Mouse (Mus musculus) heart, embryonic 12.5 days (tissue): Measurements from ENCODE around the gene Atpif1. TPM values are rescaled to one million over a fixed set of nuclear protein-coding genes. Genes with fewer than 3 reads are reported as not detected.
"Not testable (repeated sequence)": the region's sequence is repeated elsewhere in the genome, so short reads cannot be mapped to it uniquely, and the experiment has no call there.

ENCODE experiments used
- ATAC-seq: fragments of 200-750 bp; cut with Nextera tagmentation; 2 replicates; pipeline ENCODE4 v1.8.0; 2017; ENCODE audit warnings: moderate TSS enrichment, moderate library complexity; ENCODE audit not compliant: insufficient number of reproducible peaks, low FRiP score
- H3K27ac ChIP-seq: fragments of 300-500 bp; sonication (generic); 2 replicates; pipeline ENCODE4 v1.5.1; 2016; ENCODE audit warnings: mild to moderate bottlenecking, moderate library complexity; ENCODE audit not compliant: poor library complexity, severe bottlenecking
- H3K27me3 ChIP-seq: fragments of 300-500 bp; sonication (generic); replicated peaks from 2 replicates; pipeline ENCODE4 v1.6.1; 2016; ENCODE audit warnings: mild to moderate bottlenecking, moderate library complexity
- H3K36me3 ChIP-seq: fragments of 300-500 bp; sonication (generic); 2 replicates; pipeline ENCODE4 v1.6.1; 2016; ENCODE audit warnings: mild to moderate bottlenecking, moderate library complexity
- H3K4me1 ChIP-seq: fragments of 300-500 bp; sonication (generic); replicated peaks from 2 replicates; pipeline ENCODE4 v1.6.1; 2016; ENCODE audit warnings: mild to moderate bottlenecking
- H3K4me2 ChIP-seq: fragments of 300-500 bp; sonication (generic); 2 replicates; pipeline ENCODE4 v1.6.1; 2016; ENCODE audit warnings: mild to moderate bottlenecking, moderate library complexity
- H3K4me3 ChIP-seq: fragments of 300-500 bp; sonication (generic); 2 replicates; pipeline ENCODE4 v1.5.1; 2016; ENCODE audit warnings: mild to moderate bottlenecking
- H3K9ac ChIP-seq: fragments of 300-500 bp; sonication (generic); 2 replicates; pipeline ENCODE4 v1.6.1; 2016; ENCODE audit warnings: mild to moderate bottlenecking, moderate library complexity
- H3K9me3 ChIP-seq: fragments of 300-500 bp; sonication (generic); replicated peaks from 2 replicates; pipeline ENCODE4 v1.6.1; 2016; ENCODE audit warnings: mild to moderate bottlenecking, moderate library complexity
- WGBS: fragments of 180-500 bp; shearing (Covaris S2); methylation state at CpG from one replicate; pipeline ENCODE4 v1.1.7; 2016; 5-methylcytosine and 5-hydroxymethylcytosine counted together
- polyA plus RNA-seq: library from polyadenylated mRNA; unstranded; fragments of >200 nt; fragmentation: Nextera tagmentation; extraction: Ambion mirVana; gene quantifications from 2 replicates; pipeline ENCODE4 v1.2.1, GENCODE M21; 2016

The Atpif1 gene
- polyA plus RNA-seq, 1 experiment from 2014 or later: 1,373 TPM

DNA sequence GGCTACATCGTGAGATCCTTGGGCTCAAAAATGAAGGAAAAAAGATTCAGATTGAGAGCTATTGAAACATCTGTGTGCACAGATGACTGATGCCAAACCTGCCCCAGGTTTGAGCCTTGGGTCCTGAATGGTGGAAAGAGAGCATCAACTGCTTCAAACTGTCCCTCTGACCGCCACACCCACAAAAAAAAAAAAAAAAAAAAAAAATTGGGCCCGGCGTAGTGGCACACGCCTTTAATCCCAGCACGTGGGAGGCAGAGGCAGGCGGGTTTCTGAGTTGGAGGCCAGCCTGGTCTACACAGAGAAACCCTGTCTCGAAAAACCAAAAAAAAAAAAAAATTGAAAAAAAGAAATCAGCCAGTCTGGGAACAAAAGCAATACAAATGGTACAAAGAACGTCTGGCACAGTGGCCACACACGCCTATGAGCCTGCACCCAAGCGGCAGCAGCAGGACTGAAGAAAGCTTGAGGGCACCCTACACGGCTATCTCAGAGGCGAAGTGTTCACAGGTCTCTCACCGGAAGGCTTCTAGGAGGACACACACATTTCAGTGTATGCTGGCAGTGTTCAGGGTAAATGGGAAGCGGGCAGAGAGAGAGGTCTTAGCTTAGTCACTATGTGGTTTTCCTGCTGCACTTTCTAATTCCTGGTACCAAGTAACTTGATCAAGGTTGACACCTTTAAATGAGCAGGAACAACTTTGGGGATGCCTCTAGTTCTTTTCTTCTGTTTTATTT lies 43.0 kb downstream of the Atpif1 start:
- Histone ChIP-seq H3K27ac (no peak overlapping the region), H3K9me3 (no peaks in the 10 kb centered on the region), H3K4me2 (no peak overlapping the region), H3K36me3 (peaks cover 30% of the 10 kb centered on the region), H3K9ac (no peak overlapping the region), H3K4me1 (peaks cover 19% of the 10 kb centered on the region), H3K27me3 (no peaks in the 10 kb centered on the region), H3K4me3 (no peak overlapping the region)
- 91% methylated on average over 15 of the region's 15 CpGs for WGBS
- no peak for ATAC-seq

DNA sequence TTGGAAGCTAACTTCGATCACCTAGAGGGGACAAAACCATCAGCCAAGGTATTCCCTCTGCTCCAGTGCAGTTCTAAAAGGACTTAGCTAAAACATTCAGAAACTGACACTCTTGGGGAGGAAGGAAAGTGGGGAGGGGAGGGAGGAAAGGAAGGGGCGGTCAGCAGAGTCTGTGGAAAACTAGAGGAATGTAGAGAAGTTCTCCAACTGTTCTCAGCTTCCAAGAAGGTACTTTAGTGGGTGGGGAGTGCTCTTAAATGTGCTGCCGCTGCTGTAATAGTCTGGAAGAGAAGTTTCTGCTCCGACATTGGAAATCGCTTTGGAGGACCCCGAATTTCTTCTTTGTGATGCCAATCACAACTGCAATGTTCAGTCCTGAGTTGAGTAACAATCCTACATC lies 44.5 kb downstream of the Atpif1 start:
- Histone ChIP-seq H3K36me3 (peaks cover 20% of the 10 kb centered on the region), H3K9ac (no peak overlapping the region), H3K4me3 (no peak overlapping the region), H3K4me1 (peaks cover 19% of the 10 kb centered on the region), H3K27ac (no peak overlapping the region), H3K4me2 (no peak overlapping the region), H3K27me3 (no peaks in the 10 kb centered on the region), H3K9me3 (no peaks in the 10 kb centered on the region)
- no peak for ATAC-seq
- WGBS: 69% methylated on average over 6 of the region's 6 CpGs

DNA sequence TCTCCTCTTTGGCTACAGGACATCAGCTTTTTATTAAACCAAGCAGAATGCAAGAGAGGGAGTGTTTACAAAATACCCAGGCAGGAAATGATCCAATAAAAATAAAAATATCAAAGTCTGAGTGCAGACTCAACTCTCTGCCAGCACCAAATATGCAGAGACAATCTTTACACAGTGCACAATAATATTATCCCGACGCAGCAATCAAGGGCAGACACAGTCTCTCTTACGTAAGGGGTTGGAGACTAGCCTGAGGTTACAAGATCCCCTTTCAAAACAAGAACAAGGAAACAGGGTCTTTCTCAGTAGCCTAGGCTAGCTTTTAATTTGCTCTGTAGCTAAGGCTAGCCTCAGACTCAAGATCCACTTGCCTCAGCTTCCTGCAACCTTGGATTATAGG lies 44.9 kb downstream of the Atpif1 start:
- Histone ChIP-seq H3K9ac (no peak overlapping the region), H3K4me3 (no peak overlapping the region), H3K4me2 (no peak overlapping the region), H3K36me3 (peaks cover 15% of the 10 kb centered on the region), H3K27me3 (no peaks in the 10 kb centered on the region), H3K4me1 (peaks cover 18% of the 10 kb centered on the region), H3K9me3 (no peaks in the 10 kb centered on the region), H3K27ac (no peak overlapping the region)
- no peak for ATAC-seq
- WGBS: 77% methylated on average over 3 of the region's 3 CpGs

DNA sequence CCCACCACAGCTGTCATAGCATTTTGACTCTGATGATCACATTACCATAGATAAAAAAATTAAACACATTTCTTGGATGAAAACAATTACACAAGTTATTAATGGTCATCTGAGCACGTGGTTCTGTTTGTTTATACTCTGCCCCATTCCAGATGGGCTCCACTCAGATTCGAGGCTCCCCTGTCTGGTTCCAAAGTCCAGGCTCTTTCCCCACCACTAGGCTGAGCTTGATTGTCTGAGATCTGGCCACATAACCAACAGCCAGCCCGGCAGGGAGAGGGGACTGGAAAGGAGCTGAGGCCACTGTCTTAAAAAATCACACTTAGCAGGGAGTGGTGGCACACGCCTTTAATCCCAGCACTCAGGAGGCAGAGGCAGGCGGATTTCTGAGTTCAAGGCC lies 48.6 kb downstream of the Atpif1 start:
- WGBS: 68% methylated on average over 5 of the region's 5 CpGs

GRCm38 (mm10) chr4:132484231-132484630 lies 49.2 kb downstream of the Atpif1 start:
- Histone ChIP-seq H3K9me3 (no peaks in the 10 kb centered on the region), H3K27ac (no peak overlapping the region), H3K9ac (no peak overlapping the region), H3K27me3 (no peaks in the 10 kb centered on the region), H3K4me1 (0 out of 2 replicates have a peak, but pooled peaks cover 2% of the 10 kb centered on the region), H3K4me3 (no peak overlapping the region), H3K36me3 (no peaks in the 10 kb centered on the region), H3K4me2 (no peak overlapping the region)
- ATAC-seq: no peak
- 79% methylated on average over 4 of the region's 4 CpGs for WGBS

More for the DNA sequence above, 48.6 kb downstream of the Atpif1 start:
- Histone ChIP-seq H3K27ac (no peak overlapping the region), H3K4me1 (0 out of 2 replicates have a peak, but pooled peaks cover 2% of the 10 kb centered on the region), H3K4me3 (no peak overlapping the region), H3K27me3 (no peaks in the 10 kb centered on the region), H3K4me2 (no peak overlapping the region), H3K9ac (no peak overlapping the region), H3K9me3 (no peaks in the 10 kb centered on the region), H3K36me3 (no peaks in the 10 kb centered on the region)
- no peak for ATAC-seq

- Histone ChIP-seq H3K9me3 (no peaks in the 10 kb centered on the region), H3K27ac (no peak overlapping the region), H3K4me1 (no peaks in the 10 kb centered on the region), H3K36me3 (no peaks in the 10 kb centered on the region), H3K9ac (no peak overlapping the region), H3K4me3 (no peak overlapping the region), H3K4me2 (no peak overlapping the region), H3K27me3 (no peaks in the 10 kb centered on the region)
- no peak for ATAC-seq
- 69% methylated on average over 13 of the region's 13 CpGs for WGBS
Measured at GRCm38 (mm10) chr4:132482956-132483608, 50.4 kb downstream of the Atpif1 start.

- H3K4me3 ChIP-seq, H3K9me3 ChIP-seq, ATAC-seq, H3K4me2 ChIP-seq, H3K27ac ChIP-seq, H3K4me1 ChIP-seq, H3K27me3 ChIP-seq, H3K36me3 ChIP-seq, H3K9ac ChIP-seq: not testable (repeated sequence)
- WGBS: 55% methylated on average over 3 of the region's 3 CpGs
Measured at GRCm38 (mm10) chr4:132482104-132482503, 51.4 kb downstream of the Atpif1 start.

Other genes with a start within 250 kb of the Atpif1 start
- gene Rab42, start 230.3 kb downstream of the Atpif1 start, polyA plus RNA-seq: 1.1 TPM in 2 replicates
- gene Trnau1ap, start 204.1 kb downstream of the Atpif1 start, polyA plus RNA-seq: 64.8 and 68.5 TPM in 2 replicates
- gene Rcc1, start 180.1 kb downstream of the Atpif1 start, polyA plus RNA-seq: 39.2 and 47.1 TPM in 2 replicates
- gene Phactr4, start 111.2 kb downstream of the Atpif1 start, polyA plus RNA-seq: 19.5 and 22.9 TPM in 2 replicates
- gene Med18, start 69.7 kb downstream of the Atpif1 start, polyA plus RNA-seq: 16.4 and 18.2 TPM in 2 replicates
- gene Sesn2, start 23.2 kb downstream of the Atpif1 start, polyA plus RNA-seq: 10.3 and 10.5 TPM in 2 replicates
- 130 and 135 TPM in 2 replicates for gene Dnajc8, start 1.9 kb upstream of the Atpif1 start, polyA plus RNA-seq
- gene Ptafr, start 30.4 kb upstream of the Atpif1 start, polyA plus RNA-seq: 0.23 and 0.27 TPM in 2 replicates
- gene Eya3, start 105.3 kb upstream of the Atpif1 start, polyA plus RNA-seq: 23.5 and 23.9 TPM in 2 replicates
- 5.2 and 5.5 TPM in 2 replicates for gene Xkr8, start 198.9 kb upstream of the Atpif1 start, polyA plus RNA-seq
- gene Smpdl3b, start 223.6 kb upstream of the Atpif1 start, polyA plus RNA-seq: 6.5 and 6.9 TPM in 2 replicates
- 85.0 and 87.4 TPM in 2 replicates for gene Rpa2, start 234.7 kb upstream of the Atpif1 start, polyA plus RNA-seq